Mouse (Mus musculus): ENCODE data around the gene Tmem128.

GRCm38 (mm10) chr5:38305241-38305640 lies 45.3 kb downstream of the Tmem128 start:
- no peak for TF ChIP-seq POLR2A (IDR thresholded peaks at IDR 0.05; ENCODE audit: borderline replicate concordance, extremely low read depth, insufficient read depth, insufficient read length, poor library complexity, severe bottlenecking)
- no peak for TF ChIP-seq CTCF (IDR thresholded peaks at IDR 0.05; ENCODE audit: borderline replicate concordance, extremely low read depth, insufficient read depth, insufficient read length)

Data from brain, embryonic 14.5 days (tissue).